Mouse (Mus musculus) MEL (cell line): ENCODE measurements around the gene Ambra1. TPM values are rescaled to one million over a fixed set of nuclear protein-coding genes. Genes with fewer than 3 reads are reported as not detected.

Experiments
- DNase-seq: peaks from one replicate; pipeline ENCODE4 v3.0.0; 2011; ENCODE audit warnings: low read depth, low spot score
- H3K27ac ChIP-seq: 2 replicates; pipeline ENCODE4 v1.5.1; 2012; ENCODE audit warnings: low read depth, mild to moderate bottlenecking, control low read depth, low read length, moderate library complexity; ENCODE audit not compliant: control insufficient read depth
- H3K27me3 ChIP-seq, 2 experiments: fragments of 150-350 bp in 1 of 2; sonication (generic) in 1 of 2; 2 replicates each; pipeline ENCODE4 v1.6.1; 2012; ENCODE audit warnings: low read length in 2 of 2, mild to moderate bottlenecking in 2 of 2, improper control_type of control experiment in 1 of 2, moderate library complexity in 1 of 2; ENCODE audit not compliant: insufficient read depth in 2 of 2, control insufficient read depth in 1 of 2
- H3K36me3 ChIP-seq, 2 experiments: 2 replicates each; pipeline ENCODE4 v1.6.1; 2012 to 2014; ENCODE audit warnings: low read length in 2 of 2, improper control_type of control experiment in 1 of 2, inconsistent platforms in 1 of 2, mild to moderate bottlenecking in 1 of 2; ENCODE audit not compliant: insufficient read depth in 2 of 2, control insufficient read depth in 1 of 2
- H3K4me1 ChIP-seq, 2 experiments: fragments of 150-350 bp in 1 of 2; sonication (generic) in 1 of 2; 2 replicates each; pipeline ENCODE4 v1.6.1; 2012; ENCODE audit warnings: low read length in 2 of 2, improper control_type of control experiment in 1 of 2, mild to moderate bottlenecking in 1 of 2; ENCODE audit not compliant: insufficient read depth in 2 of 2, control insufficient read depth in 1 of 2
- H3K4me3 ChIP-seq, 2 experiments: fragments of 150-350 bp in 1 of 2; sonication (generic) in 1 of 2; 2 replicates each; pipeline ENCODE4 v1.5.1; 2012; ENCODE audit warnings: low read depth in 2 of 2, low read length in 2 of 2, mild to moderate bottlenecking in 2 of 2, moderate library complexity in 2 of 2, control low read depth in 1 of 2, improper control_type of control experiment in 1 of 2; ENCODE audit not compliant: control insufficient read depth in 1 of 2, insufficient read depth in 1 of 2
- H3K79me2 ChIP-seq: 2 replicates; pipeline ENCODE4 v1.6.1; 2012; ENCODE audit warnings: mild to moderate bottlenecking, low read length, moderate library complexity; ENCODE audit not compliant: control insufficient read depth, poor library complexity, insufficient read depth
- H3K9ac ChIP-seq: 2 replicates; pipeline ENCODE4 v1.6.1; 2012; ENCODE audit warnings: low read depth, mild to moderate bottlenecking, control low read depth, low read length, moderate library complexity; ENCODE audit not compliant: control insufficient read depth, poor library complexity, severe bottlenecking
- H3K9me3 ChIP-seq: fragments of 150-350 bp; sonication (generic); replicated peaks from 2 replicates; pipeline ENCODE4 v1.6.1; 2012; ENCODE audit warnings: mild to moderate bottlenecking, low read length, improper control_type of control experiment, moderate library complexity; ENCODE audit not compliant: insufficient read depth
- BHLHE40 ChIP-seq: IDR thresholded peaks from 2 replicates; pipeline ENCODE4 v1.6.1; 2012; ENCODE audit warnings: low read depth, mild to moderate bottlenecking, inconsistent platforms, low read length, improper control_type of control experiment, borderline replicate concordance
- CTCF ChIP-seq, 3 experiments: IDR thresholded peaks in 2 of 3; conservative IDR thresholded peaks in 1 of 3; 2 replicates each; pipeline ENCODE4 v1.5.1; 2011 to 2012; ENCODE audit warnings: low read length in 3 of 3, low read depth in 2 of 3, mild to moderate bottlenecking in 2 of 3, improper control_type of control experiment in 1 of 3, inconsistent platforms in 1 of 3, mixed read lengths in 1 of 3, moderate library complexity in 1 of 3; ENCODE audit not compliant: control insufficient read depth in 1 of 3, insufficient read depth in 1 of 3, poor library complexity in 1 of 3, severe bottlenecking in 1 of 3
- E2F4 ChIP-seq: IDR thresholded peaks from 2 replicates; pipeline ENCODE4 v1.6.1; 2011; ENCODE audit warnings: low read depth, low read length, improper control_type of control experiment, borderline replicate concordance
- ELF1 ChIP-seq: IDR thresholded peaks from 2 replicates; pipeline ENCODE4 v1.6.1; 2014; ENCODE audit warnings: low read depth, mild to moderate bottlenecking, inconsistent platforms, low read length, improper control_type of control experiment, moderate library complexity
- ETS1 ChIP-seq: IDR thresholded peaks from 2 replicates; pipeline ENCODE4 v1.6.1; 2012; ENCODE audit warnings: low read depth, mild to moderate bottlenecking, inconsistent platforms, low read length, improper control_type of control experiment, moderate library complexity
- GABPA ChIP-seq: IDR thresholded peaks from 2 replicates; pipeline ENCODE4 v1.6.1; 2012; ENCODE audit warnings: low read depth, mild to moderate bottlenecking, inconsistent platforms, low read length, improper control_type of control experiment, moderate library complexity
- HCFC1 ChIP-seq: IDR thresholded peaks from 2 replicates; pipeline ENCODE4 v1.6.1; 2012; ENCODE audit warnings: low read depth, mild to moderate bottlenecking, inconsistent platforms, low read length, improper control_type of control experiment, moderate library complexity
- JUND ChIP-seq: IDR thresholded peaks from 2 replicates; pipeline ENCODE4 v1.6.1; 2011; ENCODE audit warnings: low read depth, mild to moderate bottlenecking, improper control_type of control experiment, low read length
- KAT2A ChIP-seq: conservative IDR thresholded peaks from 2 replicates; pipeline ENCODE4 v1.6.1; 2012; ENCODE audit warnings: low read depth, low read length, improper control_type of control experiment, inconsistent platforms
- MAFK ChIP-seq: IDR thresholded peaks from 2 replicates; pipeline ENCODE4 v1.6.1; 2011; ENCODE audit warnings: low read depth, mild to moderate bottlenecking, low read length, improper control_type of control experiment, borderline replicate concordance
- MAX ChIP-seq: IDR thresholded peaks from 2 replicates; pipeline ENCODE4 v1.6.1; 2011; ENCODE audit warnings: low read length, improper control_type of control experiment
- MAZ ChIP-seq: IDR thresholded peaks from 2 replicates; pipeline ENCODE4 v1.6.1; 2012; ENCODE audit warnings: low read depth, mild to moderate bottlenecking, inconsistent platforms, low read length, improper control_type of control experiment
- MEF2A ChIP-seq: IDR thresholded peaks from 2 replicates; pipeline ENCODE4 v1.6.1; 2014; ENCODE audit warnings: low read depth, mild to moderate bottlenecking, inconsistent platforms, low read length, improper control_type of control experiment; ENCODE audit not compliant: poor library complexity, insufficient replicate concordance, severe bottlenecking; ENCODE audit errors: extremely low read depth
- MYB ChIP-seq: IDR thresholded peaks from 2 replicates; pipeline ENCODE4 v1.6.1; 2011; ENCODE audit warnings: mild to moderate bottlenecking, low read depth, low read length, improper control_type of control experiment
- MYC ChIP-seq: IDR thresholded peaks from 2 replicates; pipeline ENCODE4 v1.6.1; 2011; ENCODE audit warnings: low read depth, mild to moderate bottlenecking, low read length, improper control_type of control experiment, moderate library complexity
- POLR2A ChIP-seq, 2 experiments: IDR thresholded peaks; 2 replicates each; pipeline ENCODE4 v1.6.1; 2011 to 2012; ENCODE audit warnings: low read length in 2 of 2, mild to moderate bottlenecking in 2 of 2, control low read depth in 1 of 2, improper control_type of control experiment in 1 of 2, low read depth in 1 of 2, moderate library complexity in 1 of 2; ENCODE audit not compliant: control insufficient read depth in 1 of 2, insufficient read depth in 1 of 2, poor library complexity in 1 of 2
- POLR2AphosphoS2 ChIP-seq: IDR thresholded peaks from 2 replicates; pipeline ENCODE4 v1.6.1; 2011; ENCODE audit warnings: low read length, improper control_type of control experiment
- POLR2AphosphoS5 ChIP-seq: IDR thresholded peaks from 2 replicates; pipeline ENCODE4 v1.6.1; 2012; ENCODE audit warnings: low read depth, borderline replicate concordance, mild to moderate bottlenecking, inconsistent platforms, low read length, moderate library complexity, mixed read lengths
- RAD21 ChIP-seq: IDR thresholded peaks from 2 replicates; pipeline ENCODE4 v1.6.1; 2011; ENCODE audit warnings: mild to moderate bottlenecking, low read depth, low read length, improper control_type of control experiment
- SIN3A ChIP-seq: IDR thresholded peaks from 2 replicates; pipeline ENCODE4 v1.6.1; 2012; ENCODE audit warnings: low read length, improper control_type of control experiment, inconsistent platforms
- SMC3 ChIP-seq: IDR thresholded peaks from 2 replicates; pipeline ENCODE4 v1.6.1; 2011; ENCODE audit warnings: low read depth, low read length, improper control_type of control experiment
- TCF12 ChIP-seq: IDR thresholded peaks from 2 replicates; pipeline ENCODE4 v1.6.1; 2014; ENCODE audit warnings: low read depth, mild to moderate bottlenecking, inconsistent platforms, low read length, improper control_type of control experiment, moderate library complexity
- USF2 ChIP-seq, 2 experiments: IDR thresholded peaks; 2 replicates each; pipeline ENCODE4 v1.6.1; 2011 to 2012; ENCODE audit warnings: improper control_type of control experiment in 2 of 2, low read length in 2 of 2, borderline replicate concordance in 1 of 2, inconsistent platforms in 1 of 2, low read depth in 1 of 2, mild to moderate bottlenecking in 1 of 2; ENCODE audit not compliant: insufficient read depth in 1 of 2
- ZC3H11A ChIP-seq: IDR thresholded peaks from 2 replicates; pipeline ENCODE4 v1.6.1; 2012; ENCODE audit warnings: low read depth, mild to moderate bottlenecking, inconsistent platforms, low read length, improper control_type of control experiment
- ZMIZ1 ChIP-seq: IDR thresholded peaks from 2 replicates; pipeline ENCODE4 v1.6.1; 2012; ENCODE audit warnings: low read depth, mild to moderate bottlenecking, inconsistent platforms, low read length, improper control_type of control experiment, moderate library complexity
- ZNF384 ChIP-seq: IDR thresholded peaks from 2 replicates; pipeline ENCODE4 v1.6.1; 2012; ENCODE audit warnings: low read depth, mild to moderate bottlenecking, inconsistent platforms, low read length, improper control_type of control experiment
- polyA plus RNA-seq, 2 experiments: library from polyadenylated mRNA; stranded (reverse) in 1 of 2; unstranded in 1 of 2; fragments of >175 nt in 1 of 2; fragments of >200 nt in 1 of 2; gene quantifications; 2 replicates each; pipeline versions ENCODE4 v1.2.1 to v1.2.4; 2012; ENCODE audit warnings: low replicate concordance in 2 of 2, low read depth in 1 of 2; ENCODE audit not compliant: insufficient read length in 2 of 2, insufficient read depth in 1 of 2, missing spikeins in 1 of 2
- total RNA-seq: library from RNA; depleted of rRNA; stranded (reverse); fragments of 300-350 nt; gene quantifications from 2 replicates; pipeline ENCODE4 v1.2.3, GENCODE M21; 2012

The Ambra1 gene
- total and polyA plus RNA-seq, 3 experiments, result 14.6 to 24.7 TPM; not detected in 1

- H3K4me1 ChIP-seq, result peaks cover 0 to 5% of the 10 kb centered on the region in 2 experiments; a peak in 2 of 4 replicates
- H3K36me3 ChIP-seq, result peaks cover 0 to 14% of the 10 kb centered on the region in 2 experiments; a peak in 2 of 4 replicates
- H3K27me3 ChIP-seq, result no peaks in the 10 kb centered on the region
- no peak overlapping the region for H3K27ac ChIP-seq
- H3K79me2 ChIP-seq, result peaks cover 24% of the 10 kb centered on the region
- TF ChIP-seq ETS1, result no peak
- no peak for TF ChIP-seq POLR2A (IDR thresholded peaks at IDR 0.05; ENCODE audit: control insufficient read depth in 1 of 2, insufficient read depth in 1 of 2, low read depth in 1 of 2, low read length in 2 of 2, poor library complexity in 1 of 2)
- no peak for TF ChIP-seq MYC
- no peak for TF ChIP-seq E2F4
- no peak for TF ChIP-seq RAD21
- no peak for TF ChIP-seq CTCF (IDR thresholded peaks at IDR 0.05 in 2 of 3, conservative IDR thresholded peaks at IDR 0.05 in 1 of 3; ENCODE audit: control insufficient read depth in 1 of 3, insufficient read depth in 1 of 3, low read depth in 2 of 3, low read length in 3 of 3, poor library complexity in 1 of 3, severe bottlenecking in 1 of 3)
- TF ChIP-seq ZC3H11A, result no peak
- no peak for TF ChIP-seq SIN3A
- no peak for TF ChIP-seq ZMIZ1
- no peak for TF ChIP-seq SMC3
- no peak for TF ChIP-seq MAZ
- no peak for TF ChIP-seq MYB
- TF ChIP-seq TCF12, result no peak
- TF ChIP-seq GABPA, result no peak
- TF ChIP-seq USF2 (IDR thresholded peaks at IDR 0.05; ENCODE audit: borderline replicate concordance in 1 of 2, insufficient read depth in 1 of 2, low read depth in 1 of 2, low read length in 2 of 2), result no peak
- no peak for TF ChIP-seq BHLHE40
- TF ChIP-seq ZNF384, result no peak
- TF ChIP-seq HCFC1, result no peak
- TF ChIP-seq MEF2A, result no peak
- TF ChIP-seq, all 39 proteins: peak for 0
- H3K9ac ChIP-seq, result no peak overlapping the region
- DNase-seq, result no peak
- no peaks in the 10 kb centered on the region for H3K9me3 ChIP-seq
- H3K4me3 ChIP-seq, result no peak overlapping the region
Observed at GRCm38 (mm10) chr2:91749811-91750261, 19.9 kb downstream of the Ambra1 start.

DNA sequence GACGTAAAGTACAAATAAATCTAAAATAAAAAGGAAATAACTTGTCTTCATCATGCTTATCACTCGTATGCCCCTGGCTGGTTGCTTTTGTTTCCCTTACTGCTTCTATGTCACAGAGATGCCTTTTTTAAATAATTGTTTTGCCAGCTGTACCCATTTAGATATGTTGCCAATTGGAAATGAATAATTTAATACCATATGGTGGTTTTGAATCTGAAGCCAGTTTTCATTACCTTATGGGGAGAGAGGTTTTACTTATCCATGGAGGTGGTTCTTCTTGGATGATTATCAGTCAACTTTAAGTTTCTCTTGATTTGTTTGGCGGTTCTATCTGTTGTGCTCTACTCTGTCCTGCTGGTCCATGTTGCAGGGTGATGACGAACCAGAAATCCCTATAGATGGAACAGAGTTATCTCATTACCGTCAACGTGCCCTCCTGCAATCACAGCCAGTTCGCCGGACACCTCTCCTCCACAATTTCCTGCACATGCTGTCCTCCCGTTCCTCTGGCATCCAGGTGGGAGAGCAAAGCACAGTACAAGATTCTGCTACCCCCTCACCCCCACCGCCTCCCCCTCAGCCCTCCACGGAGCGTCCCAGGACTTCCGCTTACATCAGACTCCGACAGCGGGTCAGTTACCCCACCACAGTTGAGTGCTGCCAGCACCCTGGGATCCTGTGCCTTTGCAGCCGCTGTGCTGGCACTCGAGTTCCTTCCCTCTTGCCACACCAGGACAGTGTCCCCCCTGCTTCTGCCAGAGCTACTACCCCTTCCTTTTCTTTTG is 42.2 kb downstream of the Ambra1 start:
- no peak overlapping the region for H3K4me3 ChIP-seq
- H3K79me2 ChIP-seq, result no peaks in the 10 kb centered on the region; the same call in 1 of the 2 replicates
- H3K27ac ChIP-seq, result no peak overlapping the region
- TF ChIP-seq ELF1 (no peak), POLR2AphosphoS2 (no peak), MAX (no peak), RAD21 (no peak), E2F4 (no peak), KAT2A (no peak), BHLHE40 (no peak), JUND (no peak), POLR2AphosphoS5 (no peak), MAFK (no peak), ZMIZ1 (no peak), USF2 (IDR thresholded peaks at IDR 0.05; ENCODE audit: borderline replicate concordance in 1 of 2, insufficient read depth in 1 of 2, low read depth in 1 of 2, low read length in 2 of 2) (no peak), TCF12 (no peak)
- DNase-seq, result no peak
- no peak overlapping the region for H3K9ac ChIP-seq
- no peaks in the 10 kb centered on the region for H3K4me1 ChIP-seq
- peaks cover 0 to 23% of the 10 kb centered on the region in 2 experiments; a peak in 2 of 4 replicates for H3K36me3 ChIP-seq
- no peaks in the 10 kb centered on the region for H3K9me3 ChIP-seq
- no peaks in the 10 kb centered on the region for H3K27me3 ChIP-seq
